Mouse (Mus musculus): ENCODE measurements around the gene Mag.
"Not testable (repeated sequence)": the region's sequence is repeated elsewhere in the genome, so short reads cannot be mapped to it uniquely, and the experiment has no call there.

The Mag gene
- long read RNA-seq, experiment 1, partial matches to known transcripts: 2 of 2 reads
- long read RNA-seq, experiment 1, other reads (novel, unspliced or antisense): 0 of 2 reads
- long read RNA-seq, experiment 2: 0 reads

GRCm38 (mm10) chr7:30914732-30915131 is at the start of gene Mag:
Gene Mag, minus strand, starts transcription at chr7:30914873.
- intact Hi-C loops (cut with DNase I): no loop called here

- intact Hi-C loops (cut with DNase I): no loop called here
Observed at GRCm38 (mm10) chr7:30964366-30964765, 49.7 kb upstream of the Mag start.

GRCm38 (mm10) chr7:30962862-30963261 is 48.2 kb upstream of the Mag start:
- intact Hi-C loops (cut with DNase I): no loop called here

- intact Hi-C loops (cut with DNase I): loop anchor here (10.0 kb wide), 1 partner anchor 85 kb away; no protein-coding TSS in a partner anchor
Observed at GRCm38 (mm10) chr7:30959786-30960349, 45.2 kb upstream of the Mag start.

- intact Hi-C loops (cut with DNase I): loop anchor here (10.0 kb wide), 1 partner anchor 84 kb away; no protein-coding TSS in a partner anchor
Observed at GRCm38 (mm10) chr7:30958866-30959487, 44.3 kb upstream of the Mag start.

- intact Hi-C loops (cut with DNase I): loop anchor here (10.0 kb wide), 1 partner anchor 83 kb away; no protein-coding TSS in a partner anchor
Observed at GRCm38 (mm10) chr7:30958109-30958865, 43.6 kb upstream of the Mag start.

- intact Hi-C loops (cut with DNase I): loop anchor here (10.0 kb wide), 1 partner anchor 83 kb away; no protein-coding TSS in a partner anchor
Observed at GRCm38 (mm10) chr7:30957367-30957783, 42.7 kb upstream of the Mag start.

- intact Hi-C loops (cut with DNase I): loop anchor here (10.0 kb wide), 1 partner anchor 82 kb away; no protein-coding TSS in a partner anchor
Observed at GRCm38 (mm10) chr7:30956756-30957366, 42.2 kb upstream of the Mag start, which contains the start of gene Usf2. Gene Usf2, minus strand, starts transcription at chr7:30956803.

GRCm38 (mm10) chr7:30956357-30956751 is 41.7 kb upstream of the Mag start:
- intact Hi-C loops (cut with DNase I): loop anchor here (10.0 kb wide), 1 partner anchor 82 kb away; no protein-coding TSS in a partner anchor

GRCm38 (mm10) chr7:30955584-30956356 is 41.1 kb upstream of the Mag start:
- intact Hi-C loops (cut with DNase I): loop anchor here (10.0 kb wide), 1 partner anchor 81 kb away; no protein-coding TSS in a partner anchor

- intact Hi-C loops (cut with DNase I): loop anchor here (10.0 kb wide), 1 partner anchor 80 kb away; no protein-coding TSS in a partner anchor
Observed at GRCm38 (mm10) chr7:30954971-30955520, 40.4 kb upstream of the Mag start.

- intact Hi-C loops (cut with DNase I): loop anchor here (10.0 kb wide), 1 partner anchor 79 kb away; no protein-coding TSS in a partner anchor
Observed at GRCm38 (mm10) chr7:30954036-30954435, 39.4 kb upstream of the Mag start.

- intact Hi-C loops (cut with DNase I): loop anchor here (10.0 kb wide), 1 partner anchor 79 kb away; no protein-coding TSS in a partner anchor
Observed at GRCm38 (mm10) chr7:30953459-30953858, 38.8 kb upstream of the Mag start.

GRCm38 (mm10) chr7:30952441-30953265 is 38.0 kb upstream of the Mag start:
- intact Hi-C loops (cut with DNase I): loop anchor here (10.0 kb wide), 1 partner anchor 78 kb away; no protein-coding TSS in a partner anchor

- intact Hi-C loops (cut with DNase I): loop anchor here (10.0 kb wide), 1 partner anchor 75 kb away; no protein-coding TSS in a partner anchor
Observed at GRCm38 (mm10) chr7:30949902-30950301, 35.2 kb upstream of the Mag start.

GRCm38 (mm10) chr7:30945876-30946275 is 31.2 kb upstream of the Mag start:
- intact Hi-C loops (cut with DNase I): no loop called here

- intact Hi-C loops (cut with DNase I): not testable (repeated sequence)
Observed at GRCm38 (mm10) chr7:30945466-30945865, 30.8 kb upstream of the Mag start.

- intact Hi-C loops (cut with DNase I): not testable (repeated sequence)
Observed at GRCm38 (mm10) chr7:30944706-30945105, 30.0 kb upstream of the Mag start.
